Mouse (Mus musculus): ENCODE data around the gene Mfng. TPM values are rescaled to one million over a fixed set of nuclear protein-coding genes. Genes with fewer than 3 reads are reported as not detected.

The Mfng gene
- polyA plus RNA-seq, 1 experiment from 2014 or later: 34.9 TPM

GRCm38 (mm10) chr15:78785258-78785657 is 12.0 kb upstream of the Mfng start:
- Histone ChIP-seq H3K27ac (ENCODE audit: low read depth, low read length) (no peak overlapping the region), H3K4me3 (ENCODE audit: low read depth, low read length) (no peak overlapping the region), H3K9ac (ENCODE audit: low read length) (no peak overlapping the region), H3K36me3 (ENCODE audit: control insufficient read depth, insufficient read depth, low read length) (no peaks in the 10 kb centered on the region), H3K9me3 (ENCODE audit: control insufficient read depth, low read length) (no peaks in the 10 kb centered on the region), H3K27me3 (ENCODE audit: control insufficient read depth, insufficient read depth, low read length) (no peaks in the 10 kb centered on the region), H3K4me1 (ENCODE audit: control insufficient read depth, insufficient read depth, low read length) (no peaks in the 10 kb centered on the region), H3K4me2 (ENCODE audit: low read depth) (no peak overlapping the region)
- no peak for DNase-seq (ENCODE audit: low spot score)
- 92% methylated on average over 7 of the region's 7 CpGs for WGBS
- ATAC-seq (ENCODE audit: insufficient read depth, low FRiP score, low TSS enrichment): no peak

- Histone ChIP-seq H3K4me2 (ENCODE audit: low read depth) (no peak overlapping the region), H3K27me3 (ENCODE audit: control insufficient read depth, insufficient read depth, low read length) (no peaks in the 10 kb centered on the region), H3K9me3 (ENCODE audit: control insufficient read depth, low read length) (no peaks in the 10 kb centered on the region), H3K4me1 (ENCODE audit: control insufficient read depth, insufficient read depth, low read length) (no peaks in the 10 kb centered on the region), H3K36me3 (ENCODE audit: control insufficient read depth, insufficient read depth, low read length) (no peaks in the 10 kb centered on the region), H3K27ac (ENCODE audit: low read depth, low read length) (no peak overlapping the region), H3K9ac (ENCODE audit: low read length) (no peak overlapping the region), H3K4me3 (ENCODE audit: low read depth, low read length) (no peak overlapping the region)
- WGBS: 87% methylated on average over 5 of the region's 5 CpGs
- DNase-seq (ENCODE audit: low spot score): no peak
- no peak for ATAC-seq (ENCODE audit: insufficient read depth, low FRiP score, low TSS enrichment)
These were observed 11.2 kb upstream of the Mfng start for GRCm38 (mm10) chr15:78784520-78784919.

GRCm38 (mm10) chr15:78782348-78783103 is 9.3 kb upstream of the Mfng start:
- no peak for ATAC-seq (ENCODE audit: insufficient read depth, low FRiP score, low TSS enrichment)
- H3K9ac ChIP-seq (ENCODE audit: low read length): no peak overlapping the region
- no peak overlapping the region for H3K27ac ChIP-seq (ENCODE audit: low read depth, low read length)
- 0 out of 2 replicates have a peak, but pooled peaks cover 3% of the 10 kb centered on the region for H3K4me1 ChIP-seq (ENCODE audit: control insufficient read depth, insufficient read depth, low read length)
- no peaks in the 10 kb centered on the region for H3K36me3 ChIP-seq (ENCODE audit: control insufficient read depth, insufficient read depth, low read length)
- WGBS: 74% methylated on average over 14 of the region's 14 CpGs
- H3K4me2 ChIP-seq (ENCODE audit: low read depth): no peak overlapping the region
- no peaks in the 10 kb centered on the region for H3K27me3 ChIP-seq (ENCODE audit: control insufficient read depth, insufficient read depth, low read length)
- no peaks in the 10 kb centered on the region for H3K9me3 ChIP-seq (ENCODE audit: control insufficient read depth, low read length)
- DNase-seq (ENCODE audit: low spot score): no peak
- H3K4me3 ChIP-seq (ENCODE audit: low read depth, low read length): no peak overlapping the region

- ATAC-seq (ENCODE audit: insufficient read depth, low FRiP score, low TSS enrichment) (no peak), DNase-seq (ENCODE audit: low spot score) (no peak)
- Histone ChIP-seq H3K4me1 (ENCODE audit: control insufficient read depth, insufficient read depth, low read length) (0 out of 2 replicates have a peak, but pooled peaks cover 3% of the 10 kb centered on the region), H3K4me3 (ENCODE audit: low read depth, low read length) (no peak overlapping the region), H3K27ac (ENCODE audit: low read depth, low read length) (no peak overlapping the region), H3K36me3 (ENCODE audit: control insufficient read depth, insufficient read depth, low read length) (no peaks in the 10 kb centered on the region), H3K27me3 (ENCODE audit: control insufficient read depth, insufficient read depth, low read length) (no peaks in the 10 kb centered on the region), H3K9ac (ENCODE audit: low read length) (no peak overlapping the region), H3K9me3 (ENCODE audit: control insufficient read depth, low read length) (no peaks in the 10 kb centered on the region), H3K4me2 (ENCODE audit: low read depth) (no peak overlapping the region)
- WGBS: 90% methylated on average over 7 of the region's 7 CpGs
These were observed 7.6 kb upstream of the Mfng start for GRCm38 (mm10) chr15:78780908-78781307.

- no peak for DNase-seq (ENCODE audit: low spot score)
- Histone ChIP-seq H3K4me3 (ENCODE audit: low read depth, low read length) (no peak overlapping the region), H3K4me2 (ENCODE audit: low read depth) (no peak overlapping the region), H3K27ac (ENCODE audit: low read depth, low read length) (no peak overlapping the region), H3K27me3 (ENCODE audit: control insufficient read depth, insufficient read depth, low read length) (no peaks in the 10 kb centered on the region), H3K4me1 (ENCODE audit: control insufficient read depth, insufficient read depth, low read length) (0 out of 2 replicates have a peak, but pooled peaks cover 3% of the 10 kb centered on the region), H3K36me3 (ENCODE audit: control insufficient read depth, insufficient read depth, low read length) (no peaks in the 10 kb centered on the region), H3K9ac (ENCODE audit: low read length) (no peak overlapping the region), H3K9me3 (ENCODE audit: control insufficient read depth, low read length) (no peaks in the 10 kb centered on the region)
- WGBS: 94% methylated on average over 14 of the region's 14 CpGs
- ATAC-seq (ENCODE audit: insufficient read depth, low FRiP score, low TSS enrichment): no peak
These were observed 7.1 kb upstream of the Mfng start for GRCm38 (mm10) chr15:78780359-78780758.

- Histone ChIP-seq H3K36me3 (ENCODE audit: control insufficient read depth, insufficient read depth, low read length) (no peaks in the 10 kb centered on the region), H3K27me3 (ENCODE audit: control insufficient read depth, insufficient read depth, low read length) (no peaks in the 10 kb centered on the region)
- 91% methylated on average over 5 of the region's 5 CpGs for WGBS
These were observed 6.4 kb upstream of the Mfng start for GRCm38 (mm10) chr15:78779690-78780089.

GRCm38 (mm10) chr15:78779253-78779652 is 6.0 kb upstream of the Mfng start:
- ATAC-seq (ENCODE audit: insufficient read depth, low FRiP score, low TSS enrichment) (no peak), DNase-seq (ENCODE audit: low spot score) (no peak)
- WGBS: 82% methylated on average over 8 of the region's 8 CpGs

More at GRCm38 (mm10) chr15:78779690-78780089, 6.4 kb upstream of the Mfng start:
- no peak overlapping the region for H3K4me3 ChIP-seq (ENCODE audit: low read depth, low read length)
- H3K4me2 ChIP-seq (ENCODE audit: low read depth): no peak overlapping the region
- H3K4me1 ChIP-seq (ENCODE audit: control insufficient read depth, insufficient read depth, low read length): 0 out of 2 replicates have a peak, but pooled peaks cover 3% of the 10 kb centered on the region
- ATAC-seq (ENCODE audit: insufficient read depth, low FRiP score, low TSS enrichment) (no peak), DNase-seq (ENCODE audit: low spot score) (no peak)
- no peak overlapping the region for H3K9ac ChIP-seq (ENCODE audit: low read length)
- H3K9me3 ChIP-seq (ENCODE audit: control insufficient read depth, low read length): no peaks in the 10 kb centered on the region
- H3K27ac ChIP-seq (ENCODE audit: low read depth, low read length): no peak overlapping the region

GRCm38 (mm10) chr15:78778077-78778870 is 5.0 kb upstream of the Mfng start:
- H3K9ac ChIP-seq (ENCODE audit: low read length): no peak overlapping the region; the same call in 1 of the 2 replicates
- DNase-seq (ENCODE audit: low spot score) (peak; percentile 89), ATAC-seq (ENCODE audit: insufficient read depth, low FRiP score, low TSS enrichment) (peak; percentile 14; the same call in 1 of the 2 replicates)
- H3K9me3 ChIP-seq (ENCODE audit: control insufficient read depth, low read length): no peaks in the 10 kb centered on the region
- no peaks in the 10 kb centered on the region for H3K36me3 ChIP-seq (ENCODE audit: control insufficient read depth, insufficient read depth, low read length)
- WGBS: 50% methylated on average over 14 of the region's 15 CpGs
- no peaks in the 10 kb centered on the region for H3K27me3 ChIP-seq (ENCODE audit: control insufficient read depth, insufficient read depth, low read length)
- no peak overlapping the region for H3K4me3 ChIP-seq (ENCODE audit: low read depth, low read length)
- H3K4me2 ChIP-seq (ENCODE audit: low read depth): no peak overlapping the region
- H3K4me1 ChIP-seq (ENCODE audit: control insufficient read depth, insufficient read depth, low read length): peaks cover 11% of the 10 kb centered on the region
- H3K27ac ChIP-seq (ENCODE audit: low read depth, low read length): 0 out of 2 replicates have a peak overlapping the region, but pooled peaks have one; percentile 39

More at GRCm38 (mm10) chr15:78779253-78779652, 6.0 kb upstream of the Mfng start:
- Histone ChIP-seq H3K9me3 (ENCODE audit: control insufficient read depth, low read length) (no peaks in the 10 kb centered on the region), H3K4me3 (ENCODE audit: low read depth, low read length) (no peak overlapping the region), H3K27me3 (ENCODE audit: control insufficient read depth, insufficient read depth, low read length) (no peaks in the 10 kb centered on the region), H3K36me3 (ENCODE audit: control insufficient read depth, insufficient read depth, low read length) (no peaks in the 10 kb centered on the region), H3K27ac (ENCODE audit: low read depth, low read length) (no peak overlapping the region), H3K4me2 (ENCODE audit: low read depth) (no peak overlapping the region), H3K4me1 (ENCODE audit: control insufficient read depth, insufficient read depth, low read length) (0 out of 2 replicates have a peak, but pooled peaks cover 3% of the 10 kb centered on the region), H3K9ac (ENCODE audit: low read length) (no peak overlapping the region)
